Mouse (Mus musculus) left cerebral cortex, adult 8-10 months (tissue): Measurements from ENCODE around the gene Rbl1. TPM values are rescaled to one million over a fixed set of nuclear protein-coding genes. Genes with fewer than 3 reads are reported as not detected.
A peak's percentile ranks its signal among the peaks of the same experiment; 100 is the strongest.
"Not testable (repeated sequence)": the region's sequence is repeated elsewhere in the genome, so short reads cannot be mapped to it uniquely, and the experiment has no call there.

ENCODE experiments used
- DNase-seq, 2 experiments: peaks; one replicate each; pipeline ENCODE4 v3.0.0; 2022; ENCODE audit warnings: low spot score in 2 of 2
- total RNA-seq, 4 experiments: library from RNA; stranded (reverse); gene quantifications; 2 replicates each; pipeline ENCODE4 v1.2.4; 2022

Gene Rbl1
- total RNA-seq, 4 experiments from 2014 or later = 1.5 to 2.2 (median 1.9) TPM

DNA sequence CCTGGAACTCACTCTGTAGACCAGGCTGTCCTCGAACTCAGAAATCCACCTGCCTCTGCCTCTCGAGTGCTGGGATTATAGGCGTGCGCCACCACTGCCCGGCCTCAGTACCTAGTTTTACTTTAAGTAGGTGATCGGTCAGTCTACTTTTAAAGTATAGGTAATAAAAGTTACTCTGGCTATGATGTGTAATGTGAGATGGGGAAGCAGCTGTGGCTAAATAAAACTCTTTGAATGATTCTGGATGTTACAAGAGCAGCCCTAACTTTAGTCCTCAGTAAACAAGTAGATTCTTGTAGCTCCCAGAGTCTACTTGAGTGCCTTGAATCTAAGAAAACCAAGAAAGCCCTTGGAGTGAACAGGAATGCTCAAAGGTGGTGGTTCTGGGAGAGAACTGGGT is 31.4 kb downstream of the Rbl1 start:
- no peak for DNase-seq

GRCm38 (mm10) chr2:157170626-157171025 is 33.7 kb downstream of the Rbl1 start:
- no peak for DNase-seq

- peak in 1 of 2 experiments; percentile 9 for DNase-seq
Observed at GRCm38 (mm10) chr2:157170166-157170565, 34.2 kb downstream of the Rbl1 start.

DNA sequence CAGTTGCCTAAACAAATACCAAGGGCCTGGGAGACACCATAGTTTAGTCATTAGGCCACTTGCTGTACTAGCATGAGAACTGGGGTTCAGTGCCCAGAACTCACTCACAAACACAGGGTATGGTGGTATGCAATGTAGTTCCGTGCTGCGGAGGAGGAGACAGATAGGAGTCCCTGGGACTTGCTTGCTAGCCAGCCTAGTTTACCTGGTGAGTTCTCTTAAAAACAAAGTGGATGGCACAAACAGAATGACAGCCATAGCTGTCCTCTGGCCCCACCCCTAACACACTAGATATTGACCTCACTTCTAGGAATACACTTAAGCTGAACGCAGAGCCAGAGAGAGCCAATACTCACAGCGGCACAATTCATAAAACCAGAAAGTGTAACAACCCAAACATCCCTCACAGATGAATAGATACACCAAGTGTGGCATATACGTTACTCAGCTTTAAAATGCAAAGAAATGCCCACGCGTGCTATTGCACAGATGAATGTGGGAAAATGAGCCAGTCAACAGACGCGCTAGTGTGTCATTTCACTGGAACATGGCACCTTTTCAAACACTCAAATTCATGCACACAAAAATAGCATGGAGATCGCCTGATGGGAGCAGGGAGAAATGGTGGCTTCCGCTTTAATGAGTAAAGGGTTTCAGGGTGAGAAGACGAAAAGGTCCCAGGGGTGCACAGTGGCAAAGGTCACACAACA is 37.8 kb downstream of the Rbl1 start:
- peak in 1 of 2 experiments; percentile 10 for DNase-seq

DNA sequence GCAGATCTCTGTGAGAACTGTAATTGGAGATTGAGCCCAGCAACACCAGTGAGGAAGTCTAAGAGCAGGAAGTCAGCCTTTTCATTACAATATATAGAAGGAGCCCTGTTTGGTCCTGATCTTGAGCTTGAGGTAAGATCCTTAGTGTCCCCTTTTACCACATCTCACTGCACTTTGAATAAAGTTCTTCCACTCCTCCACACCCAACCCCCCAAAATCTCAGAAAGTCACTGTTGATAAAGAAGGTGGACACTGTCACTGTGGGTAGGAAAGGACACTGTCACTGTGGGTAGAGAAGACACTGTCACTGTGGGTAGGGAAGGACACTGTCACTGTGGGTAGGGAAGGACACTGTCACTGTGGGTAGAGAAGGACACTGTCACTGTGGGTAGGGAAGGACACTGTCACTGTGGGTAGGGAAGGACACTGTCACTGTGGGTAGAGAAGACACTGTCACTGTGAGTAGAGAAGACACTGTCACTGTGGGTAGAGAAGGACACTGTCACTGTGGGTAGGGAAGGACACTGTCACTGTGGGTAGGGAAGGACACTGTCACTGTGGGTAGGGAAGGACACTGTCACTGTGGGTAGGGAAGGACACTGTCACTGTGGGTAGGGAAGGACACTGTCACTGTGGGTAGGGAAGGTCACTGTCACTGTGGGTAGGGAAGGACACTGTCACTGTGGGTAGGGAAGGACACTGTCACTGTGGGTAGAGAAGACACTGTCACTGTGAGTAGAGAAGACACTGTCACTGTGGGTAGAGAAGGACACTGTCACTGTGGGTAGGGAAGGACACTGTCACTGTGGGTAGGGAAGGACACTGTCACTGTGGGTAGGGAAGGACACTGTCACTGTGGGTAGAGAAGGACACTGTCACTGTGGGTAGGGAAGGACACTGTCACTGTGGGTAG is 38.8 kb downstream of the Rbl1 start:
- DNase-seq = not testable (repeated sequence)

DNA sequence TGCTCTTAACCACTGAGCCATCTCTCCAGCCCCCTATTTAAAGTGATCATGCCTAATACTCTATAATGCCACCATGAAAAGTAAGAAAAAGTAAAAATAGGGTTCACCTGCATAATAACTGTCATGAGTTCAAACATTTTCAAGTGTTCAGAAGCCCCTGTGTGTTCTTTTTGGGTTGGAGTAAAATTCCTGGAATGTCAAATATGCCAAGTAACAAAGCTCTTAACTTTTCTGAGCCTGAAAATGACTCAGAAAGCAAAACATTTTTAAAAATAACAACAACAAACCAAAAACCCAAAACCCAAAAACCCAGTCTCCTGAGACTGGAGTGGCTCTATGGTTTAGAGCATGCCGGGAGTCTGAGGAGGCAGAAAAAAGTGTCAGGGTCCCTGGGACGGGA is 40.2 kb downstream of the Rbl1 start:
- DNase-seq = no peak

DNA sequence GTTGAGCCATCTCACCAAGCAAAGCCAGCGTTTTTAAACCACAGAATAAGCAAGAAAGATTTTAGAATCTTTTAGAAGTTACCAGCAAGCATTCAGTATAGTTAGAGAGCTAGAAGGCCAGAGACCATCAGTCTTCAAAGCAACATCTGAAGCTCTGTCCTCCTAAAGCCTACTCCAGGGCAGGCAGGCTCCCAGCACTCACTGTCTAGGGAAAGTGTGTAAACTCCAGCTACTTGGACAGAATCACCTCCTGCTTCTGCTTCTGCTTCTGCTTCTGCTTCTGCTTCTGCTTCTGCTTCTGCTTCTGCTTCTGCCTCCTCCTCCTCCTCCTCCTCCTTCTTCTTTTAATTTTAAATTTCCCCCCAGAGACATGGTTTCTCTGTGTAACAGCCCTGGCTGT is 48.3 kb downstream of the Rbl1 start:
- no peak for DNase-seq

GRCm38 (mm10) chr2:157153235-157153634 is 51.1 kb downstream of the Rbl1 start:
- no peak for DNase-seq

DNA sequence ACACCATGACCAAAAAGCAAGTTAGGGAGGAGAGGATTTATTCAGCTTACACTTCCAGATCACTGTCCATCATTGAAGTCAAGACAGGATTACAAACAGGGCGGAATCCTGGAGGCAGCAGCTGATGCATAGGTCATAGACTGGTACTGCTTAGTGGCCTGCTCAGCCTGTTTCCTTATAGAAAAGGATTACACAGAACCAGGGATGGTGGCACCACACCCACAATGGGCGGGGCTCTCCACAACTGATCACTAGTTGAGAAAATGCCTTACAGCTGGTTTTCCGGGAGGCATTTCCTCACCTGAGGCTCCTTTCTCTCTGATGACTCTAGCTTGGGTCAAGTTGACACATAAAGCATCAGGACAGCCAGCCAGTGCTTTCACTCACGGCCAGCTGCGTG is 55.9 kb downstream of the Rbl1 start:
- no peak for DNase-seq

DNA sequence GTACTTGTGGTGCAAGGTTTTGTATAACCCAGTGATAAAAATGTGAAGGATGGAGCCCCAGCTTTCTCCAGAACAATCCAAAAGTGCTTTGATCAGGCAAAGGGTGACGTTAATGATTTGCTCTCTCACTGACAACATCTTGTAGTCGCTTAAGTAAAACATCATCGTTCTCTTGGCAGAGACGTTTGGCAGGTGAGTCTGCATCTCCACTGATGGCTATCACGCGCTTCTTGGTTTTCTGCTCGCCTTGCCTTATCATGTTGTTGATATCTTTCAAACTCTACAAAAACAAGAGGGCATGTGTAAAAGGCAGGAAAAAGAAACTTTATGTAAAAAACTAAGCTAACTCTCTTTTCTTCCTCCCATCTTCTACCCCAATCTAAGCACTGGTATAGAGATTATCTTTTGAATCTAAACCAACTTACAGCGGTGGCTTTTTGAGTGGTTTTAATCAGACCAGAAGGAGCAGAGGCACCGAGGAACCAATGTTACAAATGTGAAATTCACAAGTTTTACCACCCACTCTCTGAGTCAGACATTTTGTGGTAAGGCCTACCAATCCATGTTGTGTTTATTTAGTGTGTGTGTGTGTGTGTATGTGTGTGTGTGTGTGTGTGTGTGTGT is 56.8 kb downstream of the Rbl1 start:
- DNase-seq = no peak

DNA sequence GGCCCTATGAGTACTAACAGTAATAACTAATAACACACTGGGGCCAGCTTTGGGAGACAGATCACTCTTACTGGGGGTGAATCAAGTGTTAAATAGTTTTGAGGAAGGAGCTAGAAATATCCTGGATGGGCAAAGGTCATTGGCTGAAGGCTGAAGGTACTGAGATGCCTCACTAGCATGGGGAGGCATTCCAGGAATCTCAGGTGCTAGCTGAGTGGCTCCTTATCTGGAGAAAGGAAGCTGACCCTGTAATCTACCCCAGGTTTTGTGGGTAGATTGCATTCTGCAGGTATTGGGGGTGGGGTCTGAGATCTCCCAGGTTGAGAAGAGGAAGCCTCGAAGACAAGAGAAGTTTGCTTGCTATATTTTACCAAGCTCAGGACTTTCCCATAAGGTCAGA is 59.2 kb downstream of the Rbl1 start:
- no peak for DNase-seq

DNA sequence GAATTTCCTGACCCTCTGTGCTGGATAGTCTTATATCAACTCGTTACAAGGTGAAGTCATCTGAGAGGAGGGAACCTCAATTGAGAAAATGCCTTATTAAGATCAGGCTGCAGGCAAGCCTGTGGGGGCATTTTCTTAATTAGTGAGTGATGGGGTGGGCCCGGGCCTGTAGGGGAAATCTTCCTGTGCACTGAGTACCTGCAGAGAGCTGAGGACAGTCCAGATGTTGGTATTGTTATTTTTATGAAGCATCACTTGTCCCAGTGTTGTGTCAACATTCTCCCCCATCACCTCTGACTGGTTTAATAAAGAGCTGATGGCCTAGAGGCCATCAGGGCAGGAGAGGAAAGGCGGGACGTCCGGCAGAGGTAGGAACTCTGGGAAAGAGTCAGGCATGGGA is 60.2 kb downstream of the Rbl1 start:
- DNase-seq = no peak

- no peak for DNase-seq
Observed at GRCm38 (mm10) chr2:157141962-157142361, 62.4 kb downstream of the Rbl1 start.

- no peak for DNase-seq
Observed at GRCm38 (mm10) chr2:157139251-157139802, 65.0 kb downstream of the Rbl1 start.

DNA sequence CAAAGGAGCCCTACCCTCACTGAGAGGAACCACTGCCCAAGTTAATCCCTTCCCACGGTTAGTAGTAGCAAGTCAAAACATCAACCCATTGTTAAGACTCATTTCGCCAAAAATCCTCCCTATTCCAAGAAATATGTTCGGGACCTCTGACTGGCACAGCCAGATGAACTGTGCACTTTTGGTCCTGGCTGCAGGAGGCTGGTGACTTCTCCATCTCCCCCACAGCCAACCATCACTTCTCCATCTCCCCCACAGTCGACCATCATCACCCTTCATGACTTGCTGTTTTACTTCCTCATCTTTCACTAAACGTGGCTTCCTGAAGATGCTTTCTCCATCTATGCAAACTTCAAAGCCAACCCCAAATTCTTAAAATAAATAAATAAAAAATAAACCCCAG is 65.5 kb downstream of the Rbl1 start:
- no peak for DNase-seq

DNA sequence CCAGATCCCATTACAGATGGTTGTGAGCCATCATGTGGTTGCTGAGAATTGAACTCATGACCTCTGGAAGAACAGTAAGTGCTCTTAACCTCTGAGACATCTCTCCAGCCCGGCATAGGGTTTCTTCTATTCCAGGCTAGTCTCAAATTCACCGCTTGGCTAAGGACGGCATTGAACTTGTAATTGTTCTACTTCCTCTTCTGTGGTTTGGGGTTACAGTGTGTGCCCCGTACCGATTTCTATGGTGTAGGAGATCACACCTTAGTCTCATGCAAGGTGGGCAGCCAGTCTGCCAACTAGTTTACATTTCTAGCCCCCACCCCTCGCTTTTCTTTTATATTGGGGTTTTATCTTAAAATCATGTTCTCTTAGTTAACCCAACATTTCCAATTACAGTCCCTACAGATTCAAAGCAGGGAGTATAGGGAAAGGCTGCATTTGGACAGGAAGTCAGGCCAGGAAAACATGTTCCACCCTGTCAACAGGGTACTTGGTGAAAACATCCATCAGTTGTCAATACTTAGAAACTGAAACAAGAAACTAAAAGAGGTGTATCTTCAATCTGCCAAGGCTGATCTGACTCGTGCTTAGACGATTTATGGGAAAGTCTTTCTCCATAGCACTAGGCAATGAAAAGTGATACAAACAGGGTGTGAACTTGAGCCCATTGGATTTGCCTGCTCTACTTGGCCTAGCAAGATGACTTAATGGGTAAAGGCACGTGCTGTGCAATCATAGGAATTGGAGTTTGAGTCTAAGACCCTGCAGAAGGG is 66.2 kb downstream of the Rbl1 start:
- no peak for DNase-seq

GRCm38 (mm10) chr2:157136646-157137045 is 67.7 kb downstream of the Rbl1 start:
- DNase-seq = no peak

DNA sequence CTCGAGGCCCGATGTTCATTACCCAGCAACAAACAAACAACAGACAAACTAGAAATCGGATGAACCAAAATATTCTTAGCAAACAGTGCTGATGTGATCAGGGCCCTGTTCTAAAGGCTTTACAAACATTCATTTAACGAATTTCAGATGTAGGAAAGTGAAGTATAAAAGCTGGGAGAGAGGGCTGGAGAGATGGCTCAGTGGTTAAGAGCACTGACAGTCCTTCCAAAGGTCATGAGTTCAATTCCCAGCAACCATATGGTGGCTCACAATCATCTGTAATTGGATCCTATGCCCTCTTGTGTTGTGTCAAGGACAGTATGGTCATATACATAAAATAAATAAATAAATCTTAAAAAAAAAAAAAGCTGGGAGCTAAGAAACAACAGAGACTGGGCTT is 68.2 kb downstream of the Rbl1 start:
- DNase-seq = no peak

DNA sequence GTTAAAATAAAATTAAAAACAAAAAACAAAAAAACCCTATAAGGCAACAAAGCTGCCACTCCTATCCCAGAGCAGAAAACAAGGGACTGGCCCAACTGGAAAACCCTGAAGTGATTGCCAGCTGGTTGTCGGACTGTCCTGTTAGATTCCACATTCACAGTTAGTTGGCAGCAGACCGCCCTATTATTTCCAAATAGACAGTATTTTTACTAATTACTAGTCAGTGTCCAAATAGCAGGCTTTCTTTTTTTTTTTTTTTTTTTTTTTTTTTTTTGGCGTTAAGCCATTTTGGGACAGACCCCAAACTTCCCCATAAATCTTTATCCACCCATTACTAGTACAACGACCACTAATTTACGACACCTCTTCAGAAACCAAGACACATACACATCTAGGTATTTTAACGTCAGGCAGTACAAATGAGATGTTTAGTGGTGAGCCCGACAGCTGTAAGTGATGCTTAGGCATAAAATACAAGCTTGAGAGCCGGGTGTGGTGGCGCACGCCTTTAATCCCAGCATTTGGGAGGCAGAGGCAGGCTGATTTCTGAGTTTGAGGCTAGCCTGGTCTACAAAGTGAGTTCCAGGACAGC is 68.7 kb downstream of the Rbl1 start:
- DNase-seq = no peak

GRCm38 (mm10) chr2:157135014-157135413 is 69.3 kb downstream of the Rbl1 start, which contains the start of gene Samhd1:
Gene Samhd1, minus strand, starts transcription at chr2:157135265.
- DNase-seq = peak; percentile 78 to 87
